Mouse (Mus musculus): ENCODE data around the gene Ggta1. TPM values are rescaled to one million over a fixed set of nuclear protein-coding genes. Genes with fewer than 3 reads are reported as not detected.

Ggta1 gene
- polyA plus RNA-seq, 1 experiment, result 20.1 TPM

DNA sequence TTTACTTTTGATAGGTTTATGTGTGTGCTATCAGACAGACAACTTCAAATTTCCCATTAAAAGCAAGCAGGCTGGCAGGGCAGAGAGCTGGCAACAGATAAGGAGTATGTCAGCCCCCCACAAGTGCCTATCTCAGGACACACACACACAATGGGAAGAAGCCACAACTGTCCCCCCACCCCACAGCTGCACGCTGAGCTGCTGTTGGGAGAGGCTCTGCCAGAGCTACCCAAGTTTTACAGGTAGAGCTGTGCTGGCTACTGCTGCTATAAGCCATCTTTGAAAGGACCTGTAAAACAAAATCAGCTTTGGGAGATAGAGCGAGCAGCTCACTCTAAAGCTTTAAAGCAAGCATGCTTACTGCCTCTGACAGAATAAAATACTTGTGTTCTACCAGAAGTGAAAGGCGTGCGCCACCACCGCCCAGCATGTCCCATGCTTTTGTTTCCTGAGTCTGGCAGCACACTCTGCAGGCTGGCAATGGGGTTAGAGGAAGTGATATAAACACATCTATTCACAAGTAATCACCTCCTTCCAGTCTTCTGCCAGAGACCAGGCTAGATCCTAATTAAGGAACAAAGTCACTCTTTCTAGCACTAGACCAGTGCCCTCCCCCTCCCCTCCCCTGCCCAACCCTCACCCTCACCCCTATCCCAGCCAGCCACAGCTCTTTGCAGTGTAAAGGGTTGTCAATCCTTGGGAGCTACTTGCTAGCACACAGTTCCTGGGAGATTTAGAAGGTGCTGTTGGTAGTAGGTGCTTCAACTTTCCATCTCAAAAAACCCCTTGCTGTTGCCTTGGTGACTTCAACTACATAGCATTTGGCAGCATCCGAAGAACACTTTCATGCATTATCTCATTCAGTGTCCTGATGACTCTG lies 43.5 kb upstream of the Ggta1 start:
- peaks cover 51% of the 10 kb centered on the region; the same call in 1 of the 2 replicates for H3K4me1 ChIP-seq (ENCODE audit: control insufficient read depth, insufficient read depth, insufficient read length)
- 21% methylated on average over 6 of the region's 6 CpGs for WGBS
- no peak for TF ChIP-seq POLR2A (IDR thresholded peaks at IDR 0.05; ENCODE audit: low read depth, low read length)
- TF ChIP-seq CTCF (IDR thresholded peaks at IDR 0.05; ENCODE audit: extremely low read depth, insufficient read depth, insufficient read length, insufficient replicate concordance), result no peak
- H3K27ac ChIP-seq (ENCODE audit: insufficient read depth, low read length), result 0 out of 2 replicates have a peak overlapping the region, but pooled peaks have one; percentile 3
- H3K27me3 ChIP-seq (ENCODE audit: control insufficient read depth, insufficient read depth, low read length), result no peaks in the 10 kb centered on the region
- peak in 1 of 2 experiments; percentile 53 for DNase-seq (ENCODE audit: low read depth in 1 of 2, low spot score in 2 of 2)
- no peaks in the 10 kb centered on the region for H3K36me3 ChIP-seq (ENCODE audit: control insufficient read depth, insufficient read depth, low read length)
- H3K4me3 ChIP-seq (ENCODE audit: extremely low read depth, insufficient read depth, insufficient read length), result no peak overlapping the region

DNA sequence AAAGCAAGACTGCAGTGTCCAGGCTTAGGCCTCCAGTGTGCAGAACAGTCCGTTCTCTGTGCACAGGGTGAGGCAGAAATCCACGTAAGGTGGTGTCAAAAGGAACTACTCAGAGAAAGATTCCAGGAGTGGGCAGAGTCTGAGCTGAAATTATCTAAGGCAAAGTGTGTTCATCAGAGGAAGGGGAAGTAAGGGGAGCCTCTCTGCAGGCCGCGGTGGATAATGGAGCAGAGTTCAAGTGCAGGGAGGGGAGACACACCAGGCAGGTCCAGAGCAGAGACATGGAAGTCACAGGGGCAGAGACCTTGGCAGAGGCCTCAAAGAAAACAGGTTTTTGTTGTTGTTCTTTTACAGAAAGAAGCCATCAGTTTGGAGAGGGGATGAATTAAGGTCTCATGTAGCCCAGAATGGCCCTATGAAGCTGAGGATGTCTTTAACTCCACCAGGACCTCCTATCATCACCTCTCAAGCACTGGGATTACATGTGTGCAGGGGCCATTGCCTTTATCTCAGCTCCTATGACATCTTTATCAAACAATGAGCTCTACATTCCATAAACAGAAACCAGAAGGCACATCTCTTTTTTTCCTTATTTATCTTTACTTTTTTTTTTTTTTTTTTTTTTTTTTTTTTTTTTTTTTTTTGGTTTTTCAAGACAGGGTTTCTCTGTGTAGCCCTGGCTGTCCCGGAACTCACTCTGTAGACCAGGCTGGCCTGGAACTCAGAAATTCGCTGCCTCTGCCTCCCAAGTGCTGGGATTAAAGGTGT lies 42.7 kb upstream of the Ggta1 start:
- Histone ChIP-seq H3K27me3 (ENCODE audit: control insufficient read depth, insufficient read depth, low read length) (no peaks in the 10 kb centered on the region), H3K4me3 (ENCODE audit: extremely low read depth, insufficient read depth, insufficient read length) (no peak overlapping the region), H3K27ac (ENCODE audit: insufficient read depth, low read length) (no peak overlapping the region), H3K4me1 (ENCODE audit: control insufficient read depth, insufficient read depth, insufficient read length) (peaks cover 49% of the 10 kb centered on the region; the same call in 1 of the 2 replicates), H3K36me3 (ENCODE audit: control insufficient read depth, insufficient read depth, low read length) (no peaks in the 10 kb centered on the region)
- DNase-seq (ENCODE audit: low read depth in 1 of 2, low spot score in 2 of 2), result no peak
- 59% methylated on average over 6 of the region's 6 CpGs for WGBS
- TF ChIP-seq POLR2A (IDR thresholded peaks at IDR 0.05; ENCODE audit: low read depth, low read length), result no peak
- no peak for TF ChIP-seq CTCF (IDR thresholded peaks at IDR 0.05; ENCODE audit: extremely low read depth, insufficient read depth, insufficient read length, insufficient replicate concordance)

DNA sequence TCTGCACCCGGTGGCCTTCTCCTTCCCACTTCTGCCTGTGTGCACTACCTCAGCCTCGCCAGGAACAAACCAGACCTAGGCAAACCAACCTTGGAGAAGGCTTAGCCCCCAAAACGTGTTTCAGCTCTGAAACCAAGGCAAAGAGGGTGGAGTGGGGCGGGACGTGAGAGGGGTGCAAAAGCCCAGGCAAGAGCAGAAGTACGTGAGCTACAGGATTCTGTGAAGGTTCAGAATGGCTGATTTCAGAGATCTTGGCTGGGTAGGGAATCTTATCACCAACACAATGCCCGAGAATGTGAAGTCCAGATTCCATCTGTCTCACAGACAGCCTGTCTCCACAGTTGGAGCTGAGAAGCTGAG lies 41.4 kb upstream of the Ggta1 start:
- Histone ChIP-seq H3K27me3 (ENCODE audit: control insufficient read depth, insufficient read depth, low read length) (no peaks in the 10 kb centered on the region), H3K4me3 (ENCODE audit: extremely low read depth, insufficient read depth, insufficient read length) (no peak overlapping the region), H3K27ac (ENCODE audit: insufficient read depth, low read length) (no peak overlapping the region), H3K4me1 (ENCODE audit: control insufficient read depth, insufficient read depth, insufficient read length) (peaks cover 44% of the 10 kb centered on the region; the same call in 1 of the 2 replicates), H3K36me3 (ENCODE audit: control insufficient read depth, insufficient read depth, low read length) (no peaks in the 10 kb centered on the region)
- TF ChIP-seq CTCF (IDR thresholded peaks at IDR 0.05; ENCODE audit: extremely low read depth, insufficient read depth, insufficient read length, insufficient replicate concordance), result no peak
- TF ChIP-seq POLR2A (IDR thresholded peaks at IDR 0.05; ENCODE audit: low read depth, low read length), result no peak
- WGBS, result 21% methylated on average over 7 of the region's 7 CpGs
- DNase-seq (ENCODE audit: low read depth in 1 of 2, low spot score in 2 of 2), result no peak

DNA sequence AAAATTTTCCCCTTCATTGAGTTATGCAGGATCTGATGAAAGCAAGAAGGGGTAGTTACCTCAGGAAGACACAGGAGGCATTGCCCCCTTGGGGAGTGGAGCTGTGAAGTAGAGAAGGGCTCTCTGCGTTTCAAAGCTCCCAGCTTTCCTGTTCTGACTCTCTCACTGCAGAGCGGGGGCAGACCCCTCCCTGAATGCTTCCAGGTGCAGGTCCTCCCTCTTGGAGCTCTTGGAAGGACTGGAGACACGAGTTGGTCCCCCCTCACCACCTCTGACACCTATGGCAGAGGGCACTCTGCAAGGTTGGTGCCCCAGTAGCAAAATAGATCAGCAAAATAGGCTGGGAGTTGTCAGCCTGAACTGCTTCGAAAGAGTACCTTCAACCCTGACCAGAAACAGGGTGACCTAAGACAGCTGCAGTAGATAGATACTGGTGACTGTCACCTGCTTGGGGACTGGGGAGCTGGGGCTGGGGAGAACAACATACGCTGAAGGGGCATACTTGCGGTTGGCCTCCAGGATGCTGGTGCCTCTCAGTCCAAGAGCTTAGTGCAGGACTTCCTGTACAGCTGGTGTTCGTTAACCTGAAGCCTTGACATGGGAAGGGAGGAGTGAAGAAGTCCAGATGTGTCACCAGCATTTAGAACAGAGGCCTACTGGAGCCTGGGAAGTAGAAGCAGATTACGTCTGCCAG lies 40.8 kb upstream of the Ggta1 start:
- peak in 1 of 2 experiments; percentile 31 for DNase-seq (ENCODE audit: low read depth in 1 of 2, low spot score in 2 of 2)
- H3K36me3 ChIP-seq (ENCODE audit: control insufficient read depth, insufficient read depth, low read length), result no peaks in the 10 kb centered on the region
- no peak overlapping the region for H3K4me3 ChIP-seq (ENCODE audit: extremely low read depth, insufficient read depth, insufficient read length)
- TF ChIP-seq CTCF (IDR thresholded peaks at IDR 0.05; ENCODE audit: extremely low read depth, insufficient read depth, insufficient read length, insufficient replicate concordance) (no peak), POLR2A (IDR thresholded peaks at IDR 0.05; ENCODE audit: low read depth, low read length) (no peak)
- peak overlapping the region; percentile 10; the same call in 1 of the 2 replicates for H3K27ac ChIP-seq (ENCODE audit: insufficient read depth, low read length)
- WGBS, result 14% methylated on average over 8 of the region's 8 CpGs
- no peaks in the 10 kb centered on the region for H3K27me3 ChIP-seq (ENCODE audit: control insufficient read depth, insufficient read depth, low read length)
- H3K4me1 ChIP-seq (ENCODE audit: control insufficient read depth, insufficient read depth, insufficient read length), result peaks cover 45% of the 10 kb centered on the region; the same call in 1 of the 2 replicates

DNA sequence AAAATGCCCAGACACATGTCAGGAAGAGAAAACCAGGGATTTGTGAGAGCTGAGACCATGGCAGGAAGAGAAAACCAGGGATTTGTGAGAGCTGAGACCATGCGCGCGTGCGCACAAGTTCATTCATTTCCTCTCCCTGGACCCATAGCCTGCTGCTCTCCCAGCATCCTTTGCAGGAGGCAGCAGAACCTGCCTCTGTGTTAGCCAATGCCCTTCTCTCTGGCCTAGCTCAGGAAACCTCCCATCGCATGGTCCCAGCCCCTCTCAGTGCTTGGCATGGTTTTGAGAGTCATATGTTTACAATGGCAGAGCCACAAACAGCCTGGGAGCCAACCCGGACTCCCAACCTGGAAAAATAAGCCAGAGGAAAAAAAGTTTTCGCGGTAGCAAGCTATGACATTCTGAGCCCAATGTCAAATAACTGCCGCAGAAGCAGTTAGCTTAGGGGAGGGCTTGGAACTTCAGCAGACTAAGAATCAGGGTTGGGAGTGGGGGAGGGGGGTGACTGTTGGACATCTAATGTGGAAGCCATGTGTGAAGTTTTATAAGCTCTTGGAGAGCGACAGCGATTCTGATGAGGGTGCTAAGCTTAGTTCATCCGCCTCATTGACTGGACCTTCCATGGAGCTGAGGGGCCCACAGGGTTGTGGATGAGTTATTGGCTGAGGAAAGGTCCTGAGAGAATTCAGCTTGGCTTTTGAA lies 40.1 kb upstream of the Ggta1 start:
- Histone ChIP-seq H3K4me3 (ENCODE audit: extremely low read depth, insufficient read depth, insufficient read length) (no peak overlapping the region), H3K4me1 (ENCODE audit: control insufficient read depth, insufficient read depth, insufficient read length) (peaks cover 51% of the 10 kb centered on the region; the same call in 1 of the 2 replicates), H3K27ac (ENCODE audit: insufficient read depth, low read length) (no peak overlapping the region), H3K36me3 (ENCODE audit: control insufficient read depth, insufficient read depth, low read length) (no peaks in the 10 kb centered on the region), H3K27me3 (ENCODE audit: control insufficient read depth, insufficient read depth, low read length) (no peaks in the 10 kb centered on the region)
- 50% methylated on average over 12 of the region's 12 CpGs for WGBS
- no peak for TF ChIP-seq POLR2A (IDR thresholded peaks at IDR 0.05; ENCODE audit: low read depth, low read length)
- no peak for TF ChIP-seq CTCF (IDR thresholded peaks at IDR 0.05; ENCODE audit: extremely low read depth, insufficient read depth, insufficient read length, insufficient replicate concordance)
- DNase-seq (ENCODE audit: low read depth in 1 of 2, low spot score in 2 of 2), result no peak

DNA sequence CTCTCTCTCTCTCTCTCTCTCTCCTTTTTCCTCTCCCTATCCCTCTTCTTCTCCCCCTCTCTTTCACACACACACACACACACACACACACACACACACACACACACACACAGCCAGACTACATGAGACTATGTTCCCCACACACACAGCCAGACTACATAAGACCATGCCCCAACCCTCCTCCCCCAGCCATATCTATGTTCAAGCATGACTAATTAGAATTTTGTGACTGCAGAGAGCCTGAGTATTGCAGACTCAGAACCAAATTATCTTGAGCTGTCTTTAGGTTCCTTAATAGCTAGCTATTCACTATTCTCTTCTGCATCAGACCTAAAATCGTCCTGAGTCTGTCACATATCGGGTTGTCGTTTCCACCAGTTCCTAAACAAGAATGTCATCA lies 39.5 kb upstream of the Ggta1 start:
- Histone ChIP-seq H3K4me1 (ENCODE audit: control insufficient read depth, insufficient read depth, insufficient read length) (peaks cover 52% of the 10 kb centered on the region; the same call in 1 of the 2 replicates), H3K27me3 (ENCODE audit: control insufficient read depth, insufficient read depth, low read length) (no peaks in the 10 kb centered on the region), H3K4me3 (ENCODE audit: extremely low read depth, insufficient read depth, insufficient read length) (no peak overlapping the region), H3K27ac (ENCODE audit: insufficient read depth, low read length) (no peak overlapping the region), H3K36me3 (ENCODE audit: control insufficient read depth, insufficient read depth, low read length) (no peaks in the 10 kb centered on the region)
- WGBS, result 77% methylated on average over 3 of the region's 3 CpGs
- TF ChIP-seq POLR2A (IDR thresholded peaks at IDR 0.05; ENCODE audit: low read depth, low read length), result no peak
- no peak for TF ChIP-seq CTCF (IDR thresholded peaks at IDR 0.05; ENCODE audit: extremely low read depth, insufficient read depth, insufficient read length, insufficient replicate concordance)
- no peak for DNase-seq (ENCODE audit: low read depth in 1 of 2, low spot score in 2 of 2)
